Mouse (Mus musculus) gastrocnemius, adult 8-10 months (tissue): ENCODE measurements around the gene Gm17949. TPM values are rescaled to one million over a fixed set of nuclear protein-coding genes. Genes with fewer than 3 reads are reported as not detected.

Experiments
- DNase-seq, 2 experiments: peaks; one replicate each; pipeline ENCODE4 v3.0.0; 2022; ENCODE audit warnings: low spot score in 2 of 2
- total RNA-seq, 4 experiments: library from RNA; stranded (reverse); gene quantifications; 2 replicates each; pipeline ENCODE4 v1.2.4; 2022

The Gm17949 gene
- total RNA-seq, 4 experiments from 2014 or later, result 0.27 TPM; not detected in 3

GRCm38 (mm10) chr17:56990115-56990746 is 21.0 kb upstream of the Gm17949 start, which contains the start of gene Clpp:
Gene Clpp (plus strand): TSS chr17:56990305.
- DNase-seq, result peak; percentile 88 to 91

- no peak for DNase-seq
Observed at GRCm38 (mm10) chr17:56990966-56991365, 20.3 kb upstream of the Gm17949 start.

- no peak for DNase-seq
Observed at GRCm38 (mm10) chr17:56995046-56995445, 16.2 kb upstream of the Gm17949 start.

GRCm38 (mm10) chr17:56996506-56996905 is 14.8 kb upstream of the Gm17949 start:
- DNase-seq, result no peak

GRCm38 (mm10) chr17:56997029-56997667 is 14.1 kb upstream of the Gm17949 start, which contains the start of gene Alkbh7:
Gene Alkbh7 (plus strand): TSS chr17:56997339.
- peak; percentile 94 to 97 for DNase-seq

GRCm38 (mm10) chr17:56999414-56999813 is 11.9 kb upstream of the Gm17949 start:
- DNase-seq, result no peak

- DNase-seq, result no peak
Observed at GRCm38 (mm10) chr17:56999968-57000609, 11.2 kb upstream of the Gm17949 start, which contains the start of gene Pspn. Gene Pspn (minus strand): TSS chr17:57000018.

GRCm38 (mm10) chr17:57001228-57001627 is 10.0 kb upstream of the Gm17949 start:
- DNase-seq, result no peak

- no peak for DNase-seq
Observed at GRCm38 (mm10) chr17:57003994-57004393, 7.3 kb upstream of the Gm17949 start.

- DNase-seq, result no peak
Observed at GRCm38 (mm10) chr17:57007137-57007905, 3.9 kb upstream of the Gm17949 start.

GRCm38 (mm10) chr17:57010911-57011235 is 396 bp upstream of the Gm17949 start:
- no peak for DNase-seq

- no peak for DNase-seq
Observed at GRCm38 (mm10) chr17:57012245-57012795, 1.1 kb downstream of the Gm17949 start.

GRCm38 (mm10) chr17:57019693-57020092 is 8.4 kb downstream of the Gm17949 start:
- no peak for DNase-seq

GRCm38 (mm10) chr17:57020960-57021359 is 9.7 kb downstream of the Gm17949 start:
- no peak for DNase-seq

- no peak for DNase-seq
Observed at GRCm38 (mm10) chr17:57027471-57027870, 16.2 kb downstream of the Gm17949 start.

GRCm38 (mm10) chr17:57029691-57030090 is 18.4 kb downstream of the Gm17949 start:
- no peak for DNase-seq

GRCm38 (mm10) chr17:57030931-57031660 is 19.8 kb downstream of the Gm17949 start, which contains the start of gene Khsrp:
Gene Khsrp (minus strand): TSS chr17:57031522.
- no peak for DNase-seq

GRCm38 (mm10) chr17:57031661-57032420 is 20.6 kb downstream of the Gm17949 start:
- DNase-seq, result peak; percentile 100

- no peak for DNase-seq
Observed at GRCm38 (mm10) chr17:57032854-57033253, 21.6 kb downstream of the Gm17949 start.

- no peak for DNase-seq
Observed at GRCm38 (mm10) chr17:57038978-57039377, 27.7 kb downstream of the Gm17949 start.
